Mouse (Mus musculus): ENCODE measurements at regions not wholly inside any gene's neighbourhood (a gene's known extent, or its start where the extent isn't known, plus 50 kb on each side); places are given as distances from the start of the nearest gene placed in this dataset.

DNA sequence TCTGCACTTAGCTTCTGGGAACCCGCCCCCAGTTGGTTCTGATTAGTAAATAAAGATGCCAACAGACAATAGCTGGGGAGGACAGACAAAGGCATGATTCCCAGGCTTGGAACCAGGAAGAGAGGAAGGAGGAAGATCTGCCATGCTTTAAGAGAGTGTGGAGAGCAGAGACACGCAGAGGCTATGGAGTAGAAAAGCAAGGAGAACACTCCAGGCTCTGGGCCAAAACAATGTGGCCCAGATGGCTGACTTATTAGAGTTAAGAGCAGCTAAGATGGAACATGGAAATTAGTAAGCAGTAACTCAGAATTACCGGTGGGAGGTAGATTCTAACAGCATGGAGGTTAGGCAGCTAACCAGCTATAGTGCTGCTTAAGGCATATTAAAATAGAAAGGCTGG lies 725.8 kb upstream of the Jmjd1c start:
- no peak for TF ChIP-seq MAFK (IDR thresholded peaks at IDR 0.05; ENCODE audit: insufficient read depth, low read depth, low read length)
- TF ChIP-seq ZNF384 (IDR thresholded peaks at IDR 0.05; ENCODE audit: low read depth, low read length): no peak
- no peak for TF ChIP-seq HCFC1 (IDR thresholded peaks at IDR 0.05; ENCODE audit: borderline replicate concordance, insufficient read depth, low read length)
- no peak for TF ChIP-seq CHD2 (IDR thresholded peaks at IDR 0.05; ENCODE audit: low read depth, low read length)
- no peak for TF ChIP-seq ZC3H11A (IDR thresholded peaks at IDR 0.05; ENCODE audit: borderline replicate concordance, low read depth, low read length)
